Mouse (Mus musculus) retina, adult 2 months (tissue): ENCODE data around the gene Ino80.

Experiments
- DNase-seq: peaks from one replicate; pipeline ENCODE4 v3.0.0-alpha.2; 2012; ENCODE audit warnings: low read depth, low spot score

The Ino80 gene

DNA sequence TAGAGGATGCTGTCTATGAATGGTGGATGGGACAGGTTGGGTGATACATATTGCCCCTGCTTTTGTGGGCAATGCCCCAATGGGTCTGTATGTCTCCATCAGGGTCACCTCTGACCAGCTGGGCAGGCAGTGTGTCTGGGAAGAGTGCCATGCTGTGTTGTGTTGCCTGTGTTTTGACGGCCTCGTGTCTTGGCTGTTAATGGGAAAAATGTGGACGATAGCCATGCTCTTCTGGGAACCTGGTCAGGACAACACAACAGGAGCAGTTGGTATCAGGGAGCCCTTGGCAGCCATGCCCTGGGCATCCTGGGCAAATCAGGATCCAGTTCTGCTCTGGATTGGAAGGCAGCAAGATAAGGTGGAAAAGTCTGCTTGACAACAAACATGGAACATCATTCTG is 122.4 kb downstream of the Ino80 start:
- no peak for DNase-seq

DNA sequence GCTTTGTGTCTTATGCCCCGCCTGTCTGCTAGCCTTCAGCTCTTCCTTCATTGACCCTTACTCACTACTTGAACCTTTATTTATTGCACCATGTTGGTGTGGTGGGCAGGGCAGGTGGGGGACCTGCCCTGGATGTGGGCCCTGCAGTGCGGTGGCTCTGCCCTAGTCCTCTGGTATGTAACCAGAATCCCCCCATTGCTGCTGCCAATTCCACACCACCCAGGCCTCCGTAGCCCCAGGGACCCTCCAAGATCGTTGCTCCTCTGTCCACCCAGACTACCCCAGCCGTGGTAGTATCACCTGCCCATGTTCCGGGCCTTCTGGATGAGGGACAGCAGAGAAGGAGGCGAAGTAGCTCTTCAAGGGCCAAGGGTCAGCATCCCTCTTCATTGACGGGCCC is 123.8 kb downstream of the Ino80 start:
- no peak for DNase-seq

DNA sequence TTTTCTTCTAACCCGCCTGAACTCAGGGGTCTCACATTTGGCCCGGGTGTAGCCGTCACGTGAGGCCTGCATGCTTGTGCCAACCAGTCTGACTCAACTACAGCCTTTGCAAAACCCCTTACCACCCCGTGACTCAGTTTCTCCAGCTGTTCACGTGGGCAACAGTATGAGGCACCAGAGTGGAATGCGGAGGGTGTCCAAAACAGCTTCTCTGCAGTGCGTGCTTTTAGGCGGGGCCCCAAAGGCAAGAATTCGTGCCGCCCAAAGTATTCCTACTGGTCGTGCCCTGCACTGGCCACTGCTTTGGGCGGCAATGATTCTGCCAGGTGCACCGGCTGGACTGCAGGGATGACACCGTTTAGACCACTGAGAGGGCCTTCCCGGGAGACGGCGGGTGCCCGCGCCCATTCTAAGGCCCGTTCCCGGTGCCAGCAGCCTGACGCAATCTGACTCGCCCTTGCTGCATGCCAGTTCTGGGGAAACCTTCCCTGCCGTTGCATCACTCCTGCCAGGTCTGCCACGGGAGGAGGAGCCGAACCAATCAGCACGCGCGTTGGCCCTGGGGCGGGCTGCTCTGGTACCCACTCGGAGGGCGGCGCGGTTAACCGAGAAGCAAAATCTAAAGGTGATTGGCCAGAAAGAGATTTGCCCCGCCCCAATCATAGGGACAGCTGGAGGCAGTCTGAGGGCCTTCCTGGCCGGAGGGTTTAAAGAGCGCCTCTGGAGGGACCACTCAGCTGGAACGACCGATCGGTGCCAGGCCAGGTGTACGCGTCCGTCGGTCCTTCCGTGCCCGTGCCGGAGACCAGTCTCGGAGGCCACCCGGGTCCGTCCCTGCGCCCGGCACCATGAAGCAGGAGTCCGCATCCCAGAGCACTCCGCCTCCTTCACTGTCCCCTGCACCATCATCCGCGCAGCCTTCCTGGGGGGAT is 126.7 kb downstream of the Ino80 start, which contains the start of gene Chac1:
TSS of gene Chac1 (plus strand) at position 675 of the 932 bp plus-strand sequence.
- DNase-seq, result no peak

DNA sequence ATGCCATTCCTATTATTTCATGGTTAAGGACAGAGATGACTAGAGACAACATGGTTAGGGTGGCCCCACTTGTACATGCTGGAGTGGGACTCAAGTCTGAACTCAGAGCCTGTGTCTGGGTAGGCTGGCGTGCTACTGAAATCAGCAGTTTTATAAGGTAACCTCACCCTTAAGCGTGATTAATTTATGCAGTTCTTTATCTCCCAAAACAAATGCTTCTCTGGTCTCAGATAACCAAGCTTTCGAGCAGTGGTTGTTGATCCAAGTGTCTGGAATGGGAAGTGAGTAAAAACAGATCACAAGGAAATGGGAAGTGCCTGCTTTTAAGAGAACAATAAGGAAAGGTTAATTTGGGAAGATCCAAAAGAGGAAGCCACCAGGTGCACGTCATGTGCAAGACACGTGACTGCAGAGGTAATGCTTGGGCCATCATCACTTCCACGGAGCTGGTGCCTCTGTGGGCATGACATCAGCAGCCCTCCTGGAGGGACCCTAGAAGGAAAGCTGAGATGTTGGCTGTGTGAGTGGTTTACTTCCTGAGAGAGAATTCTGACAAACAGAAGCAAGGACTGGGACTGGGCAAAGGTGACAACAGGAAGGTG is 132.8 kb downstream of the Ino80 start:
- DNase-seq, result no peak

DNA sequence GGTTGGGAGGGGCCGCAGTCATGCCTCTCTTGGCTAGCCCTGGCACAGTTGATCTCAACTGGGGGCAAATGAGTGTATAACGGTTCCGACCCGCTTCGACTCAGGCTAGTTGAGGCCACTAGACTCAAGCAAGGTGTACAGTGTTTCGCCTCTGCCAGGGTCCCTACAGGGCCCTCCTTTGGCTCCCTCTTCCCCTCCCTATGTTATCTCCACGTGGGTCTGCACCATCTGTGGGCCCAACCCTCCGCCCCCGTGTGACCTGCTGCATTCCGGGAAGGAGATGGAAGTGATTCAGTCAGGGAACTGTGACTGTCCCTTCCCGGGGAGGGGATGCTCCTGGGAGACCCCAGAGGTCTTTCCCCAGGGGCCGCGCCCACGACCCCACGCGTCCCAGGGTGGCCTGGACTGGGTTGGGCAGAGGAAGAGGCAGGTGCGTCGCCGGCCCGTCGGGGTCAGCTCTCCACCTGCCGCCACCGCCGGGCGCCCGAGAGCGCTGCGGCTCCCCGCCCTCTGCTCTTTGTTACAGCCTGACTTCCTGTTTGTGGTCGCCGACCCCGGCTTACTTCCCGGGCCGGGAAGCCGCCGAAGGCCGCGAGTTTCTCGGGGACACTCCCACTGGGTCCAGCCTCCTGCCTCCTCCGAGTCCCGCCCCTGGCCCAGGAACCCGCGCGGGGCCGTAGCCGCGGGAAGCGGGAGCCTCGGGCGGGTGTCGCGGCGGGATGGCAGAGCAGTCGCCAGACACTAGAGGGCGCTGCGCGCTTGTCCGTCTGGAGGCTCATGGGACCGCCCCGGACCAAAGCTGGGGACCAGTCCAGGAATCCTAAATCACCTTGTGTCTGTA is 139.8 kb downstream of the Ino80 start:
- DNase-seq, result peak; percentile 48

DNA sequence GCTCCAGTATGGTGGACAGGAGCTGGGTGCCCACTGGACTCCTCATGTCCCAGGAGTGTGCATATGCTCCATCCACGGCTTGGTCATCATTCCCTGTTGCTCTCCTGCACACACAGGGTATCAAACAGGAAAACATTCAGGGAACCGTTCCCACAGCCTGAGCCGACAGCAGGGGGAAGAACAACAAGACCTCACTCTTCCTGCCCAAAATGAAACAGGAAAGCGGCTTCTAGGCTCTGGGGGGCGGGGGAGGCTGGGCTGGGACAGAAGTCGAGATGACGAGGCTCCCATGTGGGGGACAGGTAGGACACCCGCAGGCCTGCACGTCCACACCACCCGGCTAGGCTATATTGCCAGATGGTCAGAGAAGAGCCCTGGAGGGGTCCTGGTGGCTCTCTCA is 141.0 kb downstream of the Ino80 start:
- DNase-seq, result no peak

DNA sequence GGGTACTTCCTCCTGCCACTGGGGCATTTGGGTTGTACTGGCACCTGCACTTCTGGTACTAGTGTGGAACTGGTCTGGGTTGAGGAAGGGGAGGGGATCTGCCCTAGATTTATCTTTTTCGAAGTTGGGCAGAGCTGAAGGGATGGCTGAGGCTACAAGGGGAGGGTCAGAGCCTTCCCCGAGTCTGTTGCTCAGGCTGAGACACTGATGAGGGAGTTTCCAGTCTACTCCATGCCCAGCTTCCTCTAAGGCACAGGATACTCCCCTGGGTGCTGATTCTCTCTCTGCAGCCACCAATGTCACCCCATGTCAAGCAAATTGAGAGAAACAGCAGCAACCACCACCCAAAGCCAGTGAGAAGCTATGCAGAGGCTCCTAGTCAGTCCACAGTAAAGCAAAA is 141.5 kb downstream of the Ino80 start:
- no peak for DNase-seq

DNA sequence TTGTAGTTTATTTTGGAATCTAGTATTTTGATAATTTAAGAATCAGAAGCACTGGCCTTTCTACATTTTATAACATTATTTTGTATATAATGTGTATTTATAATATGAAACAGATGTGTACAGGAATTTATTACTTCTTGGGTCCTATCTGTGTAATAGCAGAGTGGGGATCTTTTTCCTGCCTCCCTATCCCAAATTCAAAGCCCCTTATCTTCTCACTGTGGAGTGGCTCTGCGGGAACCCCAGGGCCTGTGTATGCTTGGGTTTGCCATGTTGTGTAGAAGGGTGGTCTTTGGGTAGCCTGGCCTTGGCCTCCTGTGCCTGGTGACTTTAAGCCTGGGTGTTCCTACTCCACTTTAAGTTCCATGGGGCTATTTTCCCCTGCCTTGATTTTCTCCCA is 142.0 kb downstream of the Ino80 start:
- no peak for DNase-seq

DNA sequence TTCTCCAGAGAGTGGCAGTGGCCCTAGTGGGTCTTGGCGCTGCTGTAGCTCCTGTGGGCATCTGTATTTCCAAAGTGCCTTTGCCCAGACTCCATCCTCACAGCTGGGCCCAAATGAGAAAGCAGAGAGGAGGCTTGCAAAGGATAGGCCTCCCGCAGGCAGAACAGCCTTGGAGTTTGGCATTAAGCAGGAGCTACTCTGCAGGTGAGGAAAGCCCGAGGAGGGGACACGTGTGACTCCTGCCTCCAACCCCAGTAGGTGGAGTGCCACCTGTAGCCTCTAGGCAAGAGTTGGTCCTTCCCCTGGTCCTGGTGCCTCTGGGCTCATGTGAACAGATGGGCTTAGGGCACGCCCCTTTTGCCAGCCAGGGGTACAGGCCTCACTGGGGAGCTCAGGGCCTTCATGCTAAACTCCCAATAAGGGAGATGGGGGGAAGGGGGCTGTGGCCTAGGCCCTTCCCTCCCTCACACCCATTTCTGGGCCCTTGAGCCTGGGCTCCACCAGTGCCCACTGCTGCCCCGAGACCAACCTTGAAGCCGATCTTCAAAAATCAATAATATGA is 142.4 kb downstream of the Ino80 start:
- DNase-seq, result no peak

DNA sequence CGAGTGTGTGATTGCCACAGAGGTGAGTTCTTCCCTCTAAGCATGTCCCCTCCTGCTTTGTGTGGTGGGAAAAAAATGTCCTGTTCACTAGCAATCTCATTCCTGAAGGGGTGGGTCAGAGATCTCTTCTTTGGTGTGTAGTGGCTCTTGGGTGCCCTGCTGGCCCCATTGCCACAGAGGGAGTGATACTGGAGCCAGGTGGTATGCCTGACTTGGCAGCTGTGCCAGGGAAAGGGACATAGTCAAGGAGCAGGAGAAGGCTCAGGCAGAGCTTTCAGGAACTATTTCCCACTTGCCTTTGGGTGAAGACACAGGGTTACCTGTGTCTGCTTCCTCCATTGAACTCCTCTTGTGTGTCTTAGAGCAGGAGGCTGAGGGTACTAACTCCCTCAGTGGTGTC is 143.4 kb downstream of the Ino80 start:
- no peak for DNase-seq

DNA sequence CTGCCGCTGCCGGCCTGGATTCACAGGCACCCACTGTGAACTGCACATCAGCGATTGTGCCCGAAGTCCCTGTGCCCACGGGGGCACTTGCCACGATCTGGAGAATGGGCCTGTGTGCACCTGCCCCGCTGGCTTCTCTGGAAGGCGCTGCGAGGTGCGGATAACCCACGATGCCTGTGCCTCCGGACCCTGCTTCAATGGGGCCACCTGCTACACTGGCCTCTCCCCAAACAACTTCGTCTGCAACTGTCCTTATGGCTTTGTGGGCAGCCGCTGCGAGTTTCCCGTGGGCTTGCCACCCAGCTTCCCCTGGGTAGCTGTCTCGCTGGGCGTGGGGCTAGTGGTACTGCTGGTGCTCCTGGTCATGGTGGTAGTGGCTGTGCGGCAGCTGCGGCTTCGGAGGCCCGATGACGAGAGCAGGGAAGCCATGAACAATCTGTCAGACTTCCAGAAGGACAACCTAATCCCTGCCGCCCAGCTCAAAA is 145.3 kb downstream of the Ino80 start:
- no peak for DNase-seq

DNA sequence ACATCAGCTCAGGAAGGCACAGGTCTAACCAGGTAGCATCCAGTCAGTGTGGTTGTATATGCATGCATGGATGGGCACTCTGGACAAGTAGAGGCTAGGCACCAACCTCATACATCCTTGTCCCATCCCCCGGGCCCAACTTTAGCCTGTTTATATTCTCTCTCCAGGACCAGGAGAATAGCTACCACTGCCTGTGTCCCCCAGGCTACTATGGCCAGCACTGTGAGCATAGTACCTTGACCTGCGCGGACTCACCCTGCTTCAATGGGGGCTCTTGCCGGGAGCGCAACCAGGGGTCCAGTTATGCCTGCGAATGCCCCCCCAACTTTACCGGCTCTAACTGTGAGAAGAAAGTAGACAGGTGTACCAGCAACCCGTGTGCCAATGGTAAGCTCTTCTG is 146.7 kb downstream of the Ino80 start:
- no peak for DNase-seq

DNA sequence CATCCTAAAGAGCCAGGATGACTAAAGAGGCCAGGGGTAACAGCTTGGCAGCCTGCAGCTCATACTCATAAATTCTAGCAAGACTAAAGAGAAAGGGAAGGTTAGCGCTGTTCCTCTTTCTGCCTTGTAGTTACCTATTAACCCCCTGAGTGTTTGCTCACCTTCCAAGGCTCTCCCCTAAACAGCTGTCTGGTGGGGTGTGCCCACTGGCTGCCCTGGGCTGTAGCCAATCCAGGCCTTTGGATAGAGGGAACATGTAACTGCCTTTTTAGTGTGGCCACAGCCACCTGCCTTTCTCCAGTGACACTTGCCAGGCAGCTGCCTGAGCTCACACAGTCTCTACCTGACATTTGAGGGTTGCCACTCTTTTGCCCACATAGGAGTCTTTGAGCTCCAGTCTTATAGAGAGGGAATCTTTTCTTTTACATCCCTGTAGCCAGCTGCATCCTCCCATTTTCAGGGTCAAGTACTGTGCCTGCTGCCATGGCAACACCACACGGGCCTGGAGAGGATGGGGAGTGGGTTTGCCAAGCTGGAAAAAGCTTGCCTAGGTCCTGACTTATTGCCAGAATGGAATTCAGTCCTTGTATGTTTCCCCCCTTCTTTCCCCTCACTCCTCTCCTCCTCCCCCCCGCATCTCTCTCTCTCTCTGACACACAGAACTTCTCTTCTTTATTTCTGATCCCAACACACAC is 148.2 kb downstream of the Ino80 start:
- no peak for DNase-seq

DNA sequence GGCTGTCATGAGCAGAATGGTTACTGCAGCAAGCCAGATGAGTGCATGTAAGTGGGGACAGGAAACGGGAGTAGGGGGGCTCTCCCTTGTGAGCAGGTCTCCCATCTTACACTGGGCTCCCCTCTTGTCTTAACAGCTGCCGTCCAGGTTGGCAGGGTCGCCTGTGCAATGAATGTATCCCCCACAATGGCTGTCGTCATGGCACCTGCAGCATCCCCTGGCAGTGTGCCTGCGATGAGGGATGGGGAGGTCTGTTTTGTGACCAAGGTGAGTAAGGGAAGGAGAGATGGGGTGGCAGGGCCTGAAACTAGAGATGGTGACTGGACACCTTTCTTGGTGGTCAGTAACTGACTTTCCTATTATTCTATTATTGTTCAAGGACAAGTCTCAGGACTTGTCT is 148.9 kb downstream of the Ino80 start:
- DNase-seq, result no peak

DNA sequence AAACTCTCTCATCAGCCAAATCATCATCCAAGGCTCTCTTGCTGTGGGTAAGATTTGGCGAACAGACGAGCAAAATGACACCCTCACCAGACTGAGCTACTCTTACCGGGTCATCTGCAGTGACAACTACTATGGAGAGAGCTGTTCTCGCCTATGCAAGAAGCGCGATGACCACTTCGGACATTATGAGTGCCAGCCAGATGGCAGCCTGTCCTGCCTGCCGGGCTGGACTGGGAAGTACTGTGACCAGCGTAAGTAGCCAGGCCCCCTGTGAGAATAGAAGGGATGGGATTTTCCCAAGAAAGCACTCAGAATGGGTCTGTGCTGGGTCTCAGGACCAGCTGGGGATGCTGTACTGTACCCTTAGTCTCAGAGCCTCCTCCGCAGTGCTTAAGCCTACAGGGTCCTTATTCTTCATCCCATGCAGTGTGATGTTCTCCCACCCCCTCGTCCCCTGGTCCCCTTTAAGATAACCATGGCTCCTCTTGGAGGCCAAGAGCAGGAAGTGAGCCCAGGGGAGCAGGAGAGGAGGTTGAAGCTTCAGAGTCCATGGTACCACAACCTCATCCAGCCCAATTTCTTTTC is 149.5 kb downstream of the Ino80 start:
- no peak for DNase-seq

DNA sequence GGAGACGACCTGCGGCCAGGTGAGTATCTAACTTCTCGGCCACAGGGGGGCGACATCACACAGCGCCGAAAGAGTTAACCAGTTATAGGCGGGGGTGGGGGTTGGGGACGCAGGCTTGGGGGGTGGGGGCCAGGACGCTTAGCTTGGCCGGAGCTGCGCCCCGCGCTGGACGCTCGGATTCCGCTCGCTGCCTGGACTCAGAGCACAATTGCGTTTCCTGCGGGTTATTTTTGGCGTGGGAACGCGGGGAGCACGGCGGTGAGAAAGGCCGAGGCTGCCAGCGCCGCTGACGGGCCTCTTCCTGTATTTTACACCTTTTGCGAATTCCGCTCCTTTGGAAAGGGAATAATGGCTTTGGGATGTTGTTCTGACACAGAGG is 150.4 kb downstream of the Ino80 start:
- no peak for DNase-seq

DNA sequence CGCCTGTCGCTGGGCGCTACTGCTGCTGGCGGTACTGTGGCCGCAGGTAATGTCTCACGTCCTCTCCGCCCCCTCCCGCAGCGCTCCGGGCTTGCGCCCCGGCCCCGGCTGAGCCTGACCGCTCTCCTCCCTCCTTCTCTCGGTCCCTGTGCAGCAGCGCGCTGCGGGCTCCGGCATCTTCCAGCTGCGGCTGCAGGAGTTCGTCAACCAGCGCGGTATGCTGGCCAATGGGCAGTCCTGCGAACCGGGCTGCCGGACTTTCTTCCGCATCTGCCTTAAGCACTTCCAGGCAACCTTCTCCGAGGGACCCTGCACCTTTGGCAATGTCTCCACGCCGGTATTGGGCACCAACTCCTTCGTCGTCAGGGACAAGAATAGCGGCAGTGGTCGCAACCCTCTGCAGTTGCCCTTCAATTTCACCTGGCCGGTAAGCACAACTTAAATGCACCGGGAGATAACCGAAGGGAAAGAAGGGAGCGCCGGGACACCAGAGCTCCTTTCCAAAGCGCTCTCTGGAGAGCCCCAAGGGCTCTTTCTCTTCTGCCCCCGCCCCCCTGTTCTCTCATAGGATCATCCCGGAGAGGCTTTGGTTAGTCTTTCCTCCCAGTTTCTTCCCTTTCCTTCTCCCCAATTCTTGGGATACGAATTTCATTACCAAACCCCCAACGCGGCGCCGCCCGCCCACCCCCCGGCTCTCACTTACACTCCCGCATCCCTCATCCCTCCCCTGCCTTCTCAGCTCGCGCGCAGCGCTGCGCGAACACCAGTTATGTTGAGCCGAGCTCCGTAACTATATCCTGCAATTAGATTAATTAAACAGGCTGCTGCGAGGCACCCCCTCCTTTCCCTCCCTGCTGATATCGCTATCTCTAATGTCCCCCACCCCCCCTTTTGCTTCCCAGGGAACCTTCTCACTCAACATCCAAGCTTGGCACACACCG is 151.1 kb downstream of the Ino80 start:
- no peak for DNase-seq

DNA sequence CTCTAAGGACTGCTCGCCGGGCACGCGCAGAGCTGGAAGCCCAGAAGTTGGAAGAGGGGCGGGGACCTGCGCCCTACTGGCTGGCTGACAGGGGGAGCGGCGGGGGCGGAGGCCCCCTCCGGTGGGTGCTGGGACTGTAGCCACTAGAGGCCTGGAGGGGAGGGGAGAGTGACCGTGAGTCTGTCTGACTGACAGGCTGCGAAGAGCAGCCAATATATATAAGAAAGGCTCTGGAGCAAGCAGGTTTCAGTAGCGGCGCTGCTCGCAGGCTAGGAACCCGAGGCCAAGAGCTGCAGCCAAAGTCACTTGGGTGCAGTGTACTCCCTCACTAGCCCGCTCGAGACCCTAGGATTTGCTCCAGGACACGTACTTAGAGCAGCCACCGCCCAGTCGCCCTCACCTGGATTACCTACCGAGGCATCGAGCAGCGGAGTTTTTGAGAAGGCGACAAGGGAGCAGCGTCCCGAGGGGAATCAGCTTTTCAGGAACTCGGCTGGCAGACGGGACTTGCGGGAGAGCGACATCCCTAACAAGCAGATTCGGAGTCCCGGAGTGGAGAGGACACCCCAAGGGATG is 151.8 kb downstream of the Ino80 start, which contains the start of gene Dll4:
TSS of gene Dll4 (plus strand) at position 217 of the 576 bp plus-strand sequence.
- no peak for DNase-seq
